In the genomic region with DNA sequence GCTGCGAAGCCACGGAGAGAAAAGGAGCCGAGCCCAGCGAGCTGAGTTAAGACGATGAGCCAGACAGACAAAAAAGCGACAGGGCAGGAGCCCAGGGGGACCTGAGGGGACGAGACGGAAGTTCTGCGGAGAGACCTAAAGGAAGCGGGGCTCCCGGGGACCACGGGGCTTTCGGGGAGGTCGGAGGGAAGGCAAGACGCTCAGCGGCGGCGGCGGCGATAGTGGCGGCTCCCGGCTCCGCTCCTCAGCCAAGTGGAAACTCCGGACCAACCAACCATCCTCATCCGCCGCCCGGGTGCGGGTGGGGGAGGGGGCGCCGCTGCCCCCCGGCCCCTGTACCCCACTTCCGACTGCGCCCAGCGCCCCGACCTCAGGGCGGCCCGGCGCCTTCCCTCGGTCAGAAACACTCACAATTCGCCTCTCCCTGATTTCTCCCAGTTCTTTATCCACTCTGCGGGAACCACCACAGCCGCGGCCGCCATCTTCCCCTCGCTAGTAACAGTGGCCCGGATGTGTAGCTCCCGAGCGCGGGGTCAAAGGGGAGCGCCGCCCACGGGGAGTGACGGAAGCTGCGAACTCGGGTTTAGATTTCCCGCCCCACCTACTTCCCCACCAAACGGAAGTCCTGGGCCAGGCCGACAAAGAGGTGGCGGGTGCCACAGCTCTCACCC, we compare ENCODE assay signal across 7 mouse cellular contexts. TPM values are rescaled to one million over a fixed set of nuclear protein-coding genes. Genes with fewer than 3 reads are reported as not detected.
A peak's percentile ranks its signal among the peaks of the same experiment; 100 is the strongest.
DNase-seq lines count a peak whose midpoint lies in the region; ATAC-seq and TF ChIP-seq lines count a peak whose summit lies in the region.

No protein-coding gene starts in this region.

- H3K4me2 ChIP-seq in embryonic facial prominence, embryonic 11.5 days (ENCODE audit: low read depth, low read length) = peak overlapping the region; percentile 53
- peak overlapping the region; percentile 60 for H3K4me2 ChIP-seq in limb, embryonic 12.5 days
- H3K4me2 ChIP-seq in midbrain, embryonic 15.5 days = peak overlapping the region; percentile 61

- peak; percentile 93 for DNase-seq in adrenal gland, postnatal 14 days
- DNase-seq in embryonic facial prominence, embryonic 11.5 days (ENCODE audit: low spot score) = peak; percentile 88
- peak; percentile 91 to 93 for DNase-seq in heart, adult 18-20 months
- DNase-seq in kidney, adult 2 months = peak; percentile 93
- DNase-seq in spleen, adult 2 months (ENCODE audit: low read depth in 1 of 2, low spot score in 2 of 2) = peak; percentile 80 to 86

- H3K4me3 ChIP-seq in embryonic facial prominence, embryonic 11.5 days (ENCODE audit: low read depth, low read length) = peak overlapping the region; percentile 61
- peak overlapping the region; percentile 60 for H3K4me3 ChIP-seq in kidney, adult 2 months (ENCODE audit: insufficient read depth, low read depth, low read length)
- peak overlapping the region; percentile 60 for H3K4me3 ChIP-seq in limb, embryonic 12.5 days (replicated peaks)
- peak overlapping the region; percentile 70 for H3K4me3 ChIP-seq in midbrain, embryonic 15.5 days
- peak overlapping the region; percentile 71 for H3K4me3 ChIP-seq in spleen, adult 2 months (ENCODE audit: extremely low read depth, insufficient read depth, insufficient read length)

- WGBS in embryonic facial prominence, embryonic 11.5 days = 15% methylated on average over 25 of the region's 59 CpGs
- WGBS in kidney, adult 2 months = 1% methylated on average over 44 of the region's 59 CpGs
- WGBS in limb, embryonic 12.5 days = 17% methylated on average over 59 of the region's 59 CpGs
- WGBS in midbrain, embryonic 15.5 days = 13% methylated on average over 59 of the region's 59 CpGs
- 25% methylated on average over 46 of the region's 59 CpGs for WGBS in spleen, adult 2 months

- peak overlapping the region; percentile 52 for H3K27ac ChIP-seq in embryonic facial prominence, embryonic 11.5 days (replicated peaks; ENCODE audit: low read depth, low read length)
- H3K27ac ChIP-seq in kidney, adult 2 months (ENCODE audit: insufficient read depth, low read depth, low read length) = peak overlapping the region; percentile 74
- peak overlapping the region; percentile 86 for H3K27ac ChIP-seq in limb, embryonic 12.5 days
- H3K27ac ChIP-seq in midbrain, embryonic 15.5 days = peak overlapping the region; percentile 87
- peak overlapping the region; percentile 77 for H3K27ac ChIP-seq in spleen, adult 2 months (ENCODE audit: insufficient read depth, low read length)

- peak; percentile 95 for ATAC-seq in embryonic facial prominence, embryonic 11.5 days (replicated peaks; ENCODE audit: insufficient number of reproducible peaks, low FRiP score, low TSS enrichment, low read depth)
- ATAC-seq in limb, embryonic 12.5 days (ENCODE audit: insufficient number of reproducible peaks, insufficient read depth, low FRiP score, low TSS enrichment, low read depth) = peak; percentile 95
- ATAC-seq in midbrain, embryonic 15.5 days (replicated peaks) = peak; percentile 99

- TF ChIP-seq POLR2A in kidney, adult 2 months (IDR thresholded peaks at IDR 0.05; ENCODE audit: low read depth, low read length) = no peak
- peak; percentile 33 for TF ChIP-seq POLR2A in spleen, adult 2 months (IDR thresholded peaks at IDR 0.05; ENCODE audit: low read depth, low read length)

- peak overlapping the region; percentile 68 for H3K9ac ChIP-seq in embryonic facial prominence, embryonic 11.5 days (replicated peaks; ENCODE audit: low read length)
- peak overlapping the region; percentile 77 for H3K9ac ChIP-seq in limb, embryonic 12.5 days (replicated peaks)
- H3K9ac ChIP-seq in midbrain, embryonic 15.5 days = peak overlapping the region; percentile 65

- H3K27me3 ChIP-seq in embryonic facial prominence, embryonic 11.5 days (ENCODE audit: control insufficient read depth, insufficient read depth, low read length) = no peaks in the 10 kb centered on the region
- no peaks in the 10 kb centered on the region for H3K27me3 ChIP-seq in kidney, adult 2 months (replicated peaks; ENCODE audit: control insufficient read depth, insufficient read depth, low read length)
- no peaks in the 10 kb centered on the region for H3K27me3 ChIP-seq in limb, embryonic 12.5 days
- no peaks in the 10 kb centered on the region for H3K27me3 ChIP-seq in midbrain, embryonic 15.5 days (replicated peaks)
- H3K27me3 ChIP-seq in spleen, adult 2 months (ENCODE audit: control insufficient read depth, insufficient read depth, low read length) = no peaks in the 10 kb centered on the region

- no peaks in the 10 kb centered on the region for H3K9me3 ChIP-seq in embryonic facial prominence, embryonic 11.5 days (replicated peaks; ENCODE audit: control insufficient read depth, low read length)
- H3K9me3 ChIP-seq in limb, embryonic 12.5 days = no peaks in the 10 kb centered on the region
- no peaks in the 10 kb centered on the region for H3K9me3 ChIP-seq in midbrain, embryonic 15.5 days

- no peaks in the 10 kb centered on the region for H3K36me3 ChIP-seq in embryonic facial prominence, embryonic 11.5 days (replicated peaks; ENCODE audit: control insufficient read depth, insufficient read depth, low read depth, low read length)
- no peaks in the 10 kb centered on the region for H3K36me3 ChIP-seq in kidney, adult 2 months (ENCODE audit: control insufficient read depth, insufficient read depth, low read length)
- H3K36me3 ChIP-seq in limb, embryonic 12.5 days = no peaks in the 10 kb centered on the region
- H3K36me3 ChIP-seq in midbrain, embryonic 15.5 days (replicated peaks) = no peaks in the 10 kb centered on the region
- no peaks in the 10 kb centered on the region for H3K36me3 ChIP-seq in spleen, adult 2 months (ENCODE audit: control insufficient read depth, insufficient read depth, low read length)

- TF ChIP-seq CTCF in kidney, adult 2 months (conservative IDR thresholded peaks at IDR 0.05; ENCODE audit: insufficient read depth, insufficient read length, low read depth, low read length) = no peak
- TF ChIP-seq CTCF in spleen, adult 2 months (IDR thresholded peaks at IDR 0.05; ENCODE audit: extremely low read depth, insufficient read depth, insufficient read length, insufficient replicate concordance) = no peak

- H3K4me1 ChIP-seq in embryonic facial prominence, embryonic 11.5 days (ENCODE audit: control insufficient read depth, insufficient read depth, low read length) = no peaks in the 10 kb centered on the region
- 0 out of 2 replicates have a peak, but pooled peaks cover 2% of the 10 kb centered on the region for H3K4me1 ChIP-seq in kidney, adult 2 months (ENCODE audit: control insufficient read depth, insufficient read depth, low read length)
- H3K4me1 ChIP-seq in limb, embryonic 12.5 days (replicated peaks) = no peaks in the 10 kb centered on the region; the same call in 1 of the 2 replicates
- peaks cover 10% of the 10 kb centered on the region for H3K4me1 ChIP-seq in midbrain, embryonic 15.5 days
- H3K4me1 ChIP-seq in spleen, adult 2 months (ENCODE audit: control insufficient read depth, insufficient read depth, insufficient read length) = peaks cover under 1% of the 10 kb centered on the region; the same call in 1 of the 2 replicates

RNA-seq across cellular contexts. Expression of a gene that starts 8.9 kb away (rescaled TPM):
- 74.2 and 85.3 TPM in 2 replicates for total RNA-seq in adrenal gland, postnatal 14 days (2021)
- 90.2 and 107 TPM in 2 replicates for polyA plus RNA-seq in embryonic facial prominence, embryonic 11.5 days (2014; fragmentation: Nextera tagmentation; extraction: Ambion mirVana)
- total RNA-seq in heart, adult 18-20 months (2021) = 10 to 100 TPM; 17.7 to 27.5 TPM
- polyA plus RNA-seq in kidney, adult 2 months (2012; rRNA removed) = 4.5 and 6.5 TPM in 2 replicates
- 98.1 and 102 TPM in 2 replicates for polyA plus RNA-seq in limb, embryonic 12.5 days (2016; fragmentation: Nextera tagmentation; extraction: Ambion mirVana)
- 76.2 and 89.1 TPM in 2 replicates for polyA plus RNA-seq in midbrain, embryonic 15.5 days (2015; fragmentation: Nextera tagmentation; extraction: Ambion mirVana)
- 3.9 and 4.4 TPM in 2 replicates for polyA plus RNA-seq in spleen, adult 2 months (2012; rRNA removed)

Comparison
In these comparisons a context has a peak if more than half of its experiments do, and no peak if none do; other contexts are left out.
1. Peak in every context shown above with its lines: DNase-seq, ATAC-seq, H3K4me3 ChIP-seq and H3K27ac ChIP-seq.
2. RNA of a gene that starts 8.9 kb away (polyA plus RNA-seq): 90.2 to 107 TPM in embryonic facial prominence, embryonic 11.5 days, 98.1 to 102 TPM in limb, embryonic 12.5 days and 76.2 to 89.1 TPM in midbrain, embryonic 15.5 days; 4.5 to 6.5 TPM in kidney, adult 2 months and 3.9 to 4.4 TPM in spleen, adult 2 months; every median in the first group is over 10 times any median in the second.